Mouse (Mus musculus) midbrain, embryonic 16.5 days (tissue): ENCODE data around the gene Dbnl. TPM values are rescaled to one million over a fixed set of nuclear protein-coding genes. Genes with fewer than 3 reads are reported as not detected.

Experiments used
- ATAC-seq: fragments of 200-750 bp; cut with Nextera tagmentation; 2 replicates; pipeline ENCODE4 v1.8.0; 2017; ENCODE audit warnings: moderate TSS enrichment
- H3K27ac ChIP-seq: fragments of 300-500 bp; sonication (generic); 2 replicates; pipeline ENCODE4 v1.5.1; 2014; ENCODE audit warnings: mild to moderate bottlenecking, low read length, mixed read lengths
- H3K27me3 ChIP-seq: fragments of 300-500 bp; sonication (generic); 2 replicates; pipeline ENCODE4 v1.6.1; 2014; ENCODE audit warnings: low read depth, low read length, mixed read lengths; ENCODE audit not compliant: control insufficient read depth, insufficient read depth
- H3K36me3 ChIP-seq: fragments of 300-500 bp; sonication (generic); 2 replicates; pipeline ENCODE4 v1.6.1; 2014; ENCODE audit warnings: mild to moderate bottlenecking, low read length, moderate library complexity, mixed read lengths; ENCODE audit not compliant: control insufficient read depth, insufficient read depth
- H3K4me1 ChIP-seq: fragments of 300-500 bp; sonication (generic); 2 replicates; pipeline ENCODE4 v1.6.1; 2014; ENCODE audit warnings: mild to moderate bottlenecking, low read length, mixed read lengths; ENCODE audit not compliant: control insufficient read depth, insufficient read depth
- H3K4me2 ChIP-seq: fragments of 300-500 bp; sonication (generic); 2 replicates; pipeline ENCODE4 v1.6.1; 2014; ENCODE audit warnings: mild to moderate bottlenecking, low read length, mixed read lengths
- H3K4me3 ChIP-seq: fragments of 300-500 bp; sonication (generic); 2 replicates; pipeline ENCODE4 v1.5.1; 2014; ENCODE audit warnings: low read depth, mild to moderate bottlenecking, low read length, moderate library complexity, mixed read lengths
- H3K9ac ChIP-seq: fragments of 300-500 bp; sonication (generic); 2 replicates; pipeline ENCODE4 v1.6.1; 2014; ENCODE audit warnings: low read depth, low read length, mixed read lengths
- H3K9me3 ChIP-seq: fragments of 300-500 bp; sonication (generic); replicated peaks from 2 replicates; pipeline ENCODE4 v1.6.1; 2014; ENCODE audit warnings: mild to moderate bottlenecking, low read length, mixed read lengths; ENCODE audit not compliant: control insufficient read depth, poor library complexity, severe bottlenecking
- WGBS: fragments of 180-500 bp; shearing (Covaris S2); extraction: QIAGEN DNeasy Blood & Tissue Kit; methylation state at CpG from one replicate; pipeline ENCODE4 v1.1.7; 2014; 5-methylcytosine and 5-hydroxymethylcytosine counted together
- polyA plus RNA-seq: library from polyadenylated mRNA; unstranded; fragments of >200 nt; fragmentation: Nextera tagmentation; extraction: Ambion mirVana; gene quantifications from 2 replicates; pipeline ENCODE4 v1.2.1, GENCODE M21; 2015

Dbnl gene
- polyA plus RNA-seq, 1 experiment from 2014 or later: 152 TPM

GRCm38 (mm10) chr11:5761820-5762632 is 26.3 kb upstream of the Dbnl start, which contains the start of gene Urgcp:
TSS of gene Urgcp (minus strand) at chr11:5762376.
- Histone ChIP-seq H3K9ac (peak within 1 kb of the TSS; percentile 84), H3K4me1 (peaks cover 11% of the 10 kb centered on the region), H3K27me3 (no peaks in the 10 kb centered on the region), H3K27ac (peak within 1 kb of the TSS; percentile 94), H3K36me3 (no peaks in the 10 kb centered on the region), H3K4me3 (peak within 1 kb of the TSS; percentile 74), H3K4me2 (peak within 1 kb of the TSS; percentile 84), H3K9me3 (no peaks in the 10 kb centered on the region)
- under 1% methylated on average over 68 of the region's 68 CpGs for WGBS
- peak; percentile 98 for ATAC-seq

- Histone ChIP-seq H3K27ac (peak overlapping the region; percentile 94), H3K9ac (no peak overlapping the region), H3K27me3 (no peaks in the 10 kb centered on the region), H3K4me3 (peak overlapping the region; percentile 74), H3K9me3 (no peaks in the 10 kb centered on the region), H3K36me3 (no peaks in the 10 kb centered on the region), H3K4me1 (peaks cover 11% of the 10 kb centered on the region), H3K4me2 (peak overlapping the region; percentile 84)
- ATAC-seq: peak; percentile 61
- WGBS: 18% methylated on average over 6 of the region's 6 CpGs
These were observed 25.7 kb upstream of the Dbnl start for GRCm38 (mm10) chr11:5762633-5762982.

- no peak overlapping the region for H3K4me2 ChIP-seq
- H3K9ac ChIP-seq: no peak overlapping the region
- no peak overlapping the region for H3K4me3 ChIP-seq
- H3K9me3 ChIP-seq: no peaks in the 10 kb centered on the region
- H3K4me1 ChIP-seq: peaks cover 5% of the 10 kb centered on the region; the same call in 1 of the 2 replicates
- peaks cover 10% of the 10 kb centered on the region for H3K36me3 ChIP-seq
- H3K27ac ChIP-seq: no peak overlapping the region
- no peaks in the 10 kb centered on the region for H3K27me3 ChIP-seq
- ATAC-seq: no peak
- 91% methylated on average over 6 of the region's 6 CpGs for WGBS
These were observed 22.3 kb upstream of the Dbnl start for GRCm38 (mm10) chr11:5766019-5766418.

GRCm38 (mm10) chr11:5778481-5778880 is 9.8 kb upstream of the Dbnl start:
- ATAC-seq: no peak

GRCm38 (mm10) chr11:5780035-5780499 is 8.2 kb upstream of the Dbnl start:
- H3K4me1 ChIP-seq: no peaks in the 10 kb centered on the region

More at GRCm38 (mm10) chr11:5778481-5778880, 9.8 kb upstream of the Dbnl start:
- no peaks in the 10 kb centered on the region for H3K4me1 ChIP-seq
- WGBS: 76% methylated on average over 2 of the region's 2 CpGs
- no peaks in the 10 kb centered on the region for H3K27me3 ChIP-seq
- no peak overlapping the region for H3K27ac ChIP-seq
- no peaks in the 10 kb centered on the region for H3K9me3 ChIP-seq
- no peak overlapping the region for H3K4me3 ChIP-seq
- no peak overlapping the region for H3K4me2 ChIP-seq
- no peaks in the 10 kb centered on the region; the same call in 1 of the 2 replicates for H3K36me3 ChIP-seq
- no peak overlapping the region for H3K9ac ChIP-seq

GRCm38 (mm10) chr11:5782199-5782944 is 5.9 kb upstream of the Dbnl start:
- no peak for ATAC-seq
- WGBS: 68% methylated on average over 8 of the region's 8 CpGs

More at GRCm38 (mm10) chr11:5780035-5780499, 8.2 kb upstream of the Dbnl start:
- Histone ChIP-seq H3K4me3 (no peak overlapping the region), H3K9ac (no peak overlapping the region), H3K9me3 (no peaks in the 10 kb centered on the region), H3K27me3 (no peaks in the 10 kb centered on the region), H3K27ac (no peak overlapping the region), H3K36me3 (no peaks in the 10 kb centered on the region; the same call in 1 of the 2 replicates), H3K4me2 (no peak overlapping the region)
- 95% methylated on average over 6 of the region's 6 CpGs for WGBS
- ATAC-seq: no peak

GRCm38 (mm10) chr11:5785732-5786131 is 2.6 kb upstream of the Dbnl start:
- no peaks in the 10 kb centered on the region for H3K27me3 ChIP-seq
- H3K4me3 ChIP-seq: no peak overlapping the region
- H3K9ac ChIP-seq: no peak overlapping the region
- no peak overlapping the region for H3K27ac ChIP-seq
- no peaks in the 10 kb centered on the region; the same call in 1 of the 2 replicates for H3K36me3 ChIP-seq
- H3K4me2 ChIP-seq: no peak overlapping the region
- H3K4me1 ChIP-seq: peaks cover 23% of the 10 kb centered on the region
- no peaks in the 10 kb centered on the region for H3K9me3 ChIP-seq
- no peak for ATAC-seq

More at GRCm38 (mm10) chr11:5782199-5782944, 5.9 kb upstream of the Dbnl start:
- H3K4me3 ChIP-seq: no peak overlapping the region
- no peaks in the 10 kb centered on the region; the same call in 1 of the 2 replicates for H3K36me3 ChIP-seq
- no peaks in the 10 kb centered on the region for H3K27me3 ChIP-seq
- H3K4me1 ChIP-seq: peaks cover 2% of the 10 kb centered on the region
- no peak overlapping the region for H3K27ac ChIP-seq
- H3K4me2 ChIP-seq: no peak overlapping the region
- H3K9me3 ChIP-seq: no peaks in the 10 kb centered on the region
- H3K9ac ChIP-seq: no peak overlapping the region

- H3K4me3 ChIP-seq: peak overlapping the region; percentile 89
- peak overlapping the region; percentile 95 for H3K9ac ChIP-seq
- peaks cover 25% of the 10 kb centered on the region for H3K4me1 ChIP-seq
- 43% methylated on average over 8 of the region's 8 CpGs for WGBS
- H3K4me2 ChIP-seq: peak overlapping the region; percentile 64
- no peaks in the 10 kb centered on the region for H3K9me3 ChIP-seq
- no peaks in the 10 kb centered on the region for H3K27me3 ChIP-seq
- peak overlapping the region; percentile 93 for H3K27ac ChIP-seq
- no peak for ATAC-seq
- H3K36me3 ChIP-seq: peaks cover 11% of the 10 kb centered on the region
These were observed 625 bp upstream of the Dbnl start for GRCm38 (mm10) chr11:5787671-5788055.
